Comparison of ENCODE assay signal across 8 mouse cellular contexts in genomic region chr9:87255696-87256030, GRCm38 (mm10). TPM values are rescaled to one million over a fixed set of nuclear protein-coding genes. Genes with fewer than 3 reads are reported as not detected.
DNase-seq lines count a peak whose midpoint lies in the region; ATAC-seq and TF ChIP-seq lines count a peak whose summit lies in the region.

No protein-coding gene starts in this region.

- no peaks in the 10 kb centered on the region for H3K27me3 ChIP-seq in heart, embryonic 13.5 days (replicated peaks)
- peaks cover 12% of the 10 kb centered on the region for H3K27me3 ChIP-seq in Patski
- H3K27me3 ChIP-seq in hindbrain, embryonic 12.5 days, result no peaks in the 10 kb centered on the region
- no peaks in the 10 kb centered on the region for H3K27me3 ChIP-seq in midbrain, embryonic 11.5 days (ENCODE audit: control insufficient read depth, insufficient read depth, low read length)

- CTCF ChIA-PET in Patski (lab: Charles Lee), result interaction anchor here (1.1 to 3.6 kb wide), 7 partner anchors 10 to 972 kb away, joined by 3 to 17 read pairs (median 4); no protein-coding TSS in a partner anchor

- peak overlapping the region; percentile 48; the same call in 1 of the 2 replicates for H3K27ac ChIP-seq in heart, embryonic 13.5 days (replicated peaks)
- H3K27ac ChIP-seq in hindbrain, embryonic 12.5 days, result peak overlapping the region; percentile 90
- peak overlapping the region; percentile 83; the same call in 1 of the 2 replicates for H3K27ac ChIP-seq in midbrain, embryonic 11.5 days (ENCODE audit: low read depth, low read length)

- peak overlapping the region; percentile 90 for H3K4me2 ChIP-seq in heart, embryonic 13.5 days
- H3K4me2 ChIP-seq in hindbrain, embryonic 12.5 days (replicated peaks), result peak overlapping the region; percentile 71
- H3K4me2 ChIP-seq in midbrain, embryonic 11.5 days, result peak overlapping the region; percentile 61

- no peaks in the 10 kb centered on the region for H3K9me3 ChIP-seq in heart, embryonic 13.5 days
- H3K9me3 ChIP-seq in hindbrain, embryonic 12.5 days (replicated peaks), result no peaks in the 10 kb centered on the region
- no peaks in the 10 kb centered on the region for H3K9me3 ChIP-seq in midbrain, embryonic 11.5 days (ENCODE audit: control insufficient read depth, low read length)

- H3K4me1 ChIP-seq in heart, embryonic 13.5 days, result peaks cover 5% of the 10 kb centered on the region
- H3K4me1 ChIP-seq in hindbrain, embryonic 12.5 days, result peaks cover 6% of the 10 kb centered on the region
- H3K4me1 ChIP-seq in midbrain, embryonic 11.5 days (ENCODE audit: control insufficient read depth, insufficient read depth, low read length), result peaks cover 4% of the 10 kb centered on the region; the same call in 1 of the 2 replicates

- in situ Hi-C loops in Patski (cut with MboI; ENCODE audit: low pct_unique_long_range_greater_than_20kb), result loop anchor here (25.0 kb wide), 1 partner anchor 1257 kb away; no protein-coding TSS in a partner anchor

- ATAC-seq in heart, embryonic 13.5 days (ENCODE audit: extremely low read depth, insufficient number of reproducible peaks, low FRiP score, low TSS enrichment), result peak; percentile 29; the same call in 1 of the 2 replicates
- peak; percentile 91 for ATAC-seq in Patski
- ATAC-seq in hindbrain, embryonic 12.5 days (ENCODE audit: low FRiP score), result peak; percentile 85
- peak; percentile 77 for ATAC-seq in midbrain, embryonic 11.5 days (ENCODE audit: low FRiP score)

- TF ChIP-seq CTCF in Patski (IDR thresholded peaks at IDR 0.05), result peak; percentile 69

- peak overlapping the region; percentile 85 for H3K4me3 ChIP-seq in heart, embryonic 13.5 days
- peak overlapping the region; percentile 67 for H3K4me3 ChIP-seq in hindbrain, embryonic 12.5 days
- H3K4me3 ChIP-seq in midbrain, embryonic 11.5 days (ENCODE audit: low read depth, low read length), result peak overlapping the region; percentile 57

- 18% methylated on average over 6 of the region's 6 CpGs for WGBS in heart, embryonic 13.5 days
- WGBS in hindbrain, embryonic 12.5 days, result 24% methylated on average over 6 of the region's 6 CpGs
- WGBS in midbrain, embryonic 11.5 days, result 15% methylated on average over 6 of the region's 6 CpGs

- POLR2A ChIA-PET in Patski (lab: Charles Lee), result no interaction called here

- no peak for DNase-seq in heart, adult 11 months
- DNase-seq in Patski (ENCODE audit: low read depth, low spot score), result peak; percentile 71
- DNase-seq in midbrain, embryonic 11.5 days (ENCODE audit: low spot score, missing footprints), result no peak
- no peak for DNase-seq in layer of hippocampus, adult 8-10 months (ENCODE audit: low spot score in 2 of 2)
- no peak for DNase-seq in layer of hippocampus, adult 18-20 months (ENCODE audit: low spot score in 2 of 2)
- DNase-seq in spleen, postnatal 14 days (ENCODE audit: low spot score in 2 of 2), result no peak

- peak overlapping the region; percentile 88 for H3K9ac ChIP-seq in heart, embryonic 13.5 days
- H3K9ac ChIP-seq in hindbrain, embryonic 12.5 days, result peak overlapping the region; percentile 71
- peak overlapping the region; percentile 65 for H3K9ac ChIP-seq in midbrain, embryonic 11.5 days (ENCODE audit: low read length)

- H3K36me3 ChIP-seq in heart, embryonic 13.5 days, result no peaks in the 10 kb centered on the region
- no peaks in the 10 kb centered on the region for H3K36me3 ChIP-seq in hindbrain, embryonic 12.5 days
- no peaks in the 10 kb centered on the region for H3K36me3 ChIP-seq in midbrain, embryonic 11.5 days (ENCODE audit: control insufficient read depth, insufficient read depth, low read length)

RNA-seq across cellular contexts. Expression of gene Cep162, which starts 0.3 kb away (rescaled TPM):
- 3.6 and 3.7 TPM in 2 replicates for polyA plus RNA-seq in heart, embryonic 13.5 days (2015; fragmentation: Nextera tagmentation; extraction: Ambion mirVana)
- polyA plus RNA-seq in Patski (2021), result 13.3 TPM
- 9.5 and 10.4 TPM in 2 replicates for polyA plus RNA-seq in hindbrain, embryonic 12.5 days (2016; fragmentation: Nextera tagmentation; extraction: Ambion mirVana)
- polyA plus RNA-seq in midbrain, embryonic 11.5 days (2014; fragmentation: Nextera tagmentation; extraction: Ambion mirVana), result 11.0 and 12.1 TPM in 2 replicates
- total RNA-seq in layer of hippocampus, adult 8-10 months (2022), result 10 to 100 TPM; 10.6 to 15.2 (median 14.0) TPM
- total RNA-seq in layer of hippocampus, adult 18-20 months (2021), result 10 to 100 TPM; 11.4 to 13.3 TPM

Comparison
In these comparisons a context has a peak if more than half of its experiments do, and no peak if none do; other contexts are left out.
1. ATAC-seq: peak in every context shown above with its lines; median percentile 91 in Patski; 85 in hindbrain, embryonic 12.5 days; 77 in midbrain, embryonic 11.5 days; 29 in heart, embryonic 13.5 days.